Mouse (Mus musculus): ENCODE data around the gene Ranbp17. TPM values are rescaled to one million over a fixed set of nuclear protein-coding genes. Genes with fewer than 3 reads are reported as not detected.

Ranbp17 gene
- polyA plus RNA-seq, 1 experiment from 2014 or later, result 12.3 TPM

GRCm38 (mm10) chr11:33176525-33177245 is 336.9 kb downstream of the Ranbp17 start:
- Histone ChIP-seq H3K27me3 (ENCODE audit: low read depth, poor library complexity, severe bottlenecking) (peaks cover 51% of the 10 kb centered on the region), H3K9me3 (replicated peaks) (no peaks in the 10 kb centered on the region), H3K4me1 (peaks cover 22% of the 10 kb centered on the region), H3K4me3 (no peak overlapping the region), H3K27ac (replicated peaks) (no peak overlapping the region), H3K36me3 (no peaks in the 10 kb centered on the region)
- WGBS, result 32% methylated on average over 20 of the region's 20 CpGs
- DNase-seq (ENCODE audit: low spot score), result peak; percentile 57

GRCm38 (mm10) chr11:33175768-33176167 is 337.8 kb downstream of the Ranbp17 start:
- H3K4me1 ChIP-seq, result peaks cover 15% of the 10 kb centered on the region
- no peaks in the 10 kb centered on the region for H3K36me3 ChIP-seq
- H3K27me3 ChIP-seq (ENCODE audit: low read depth, poor library complexity, severe bottlenecking), result peaks cover 46% of the 10 kb centered on the region
- no peak for DNase-seq (ENCODE audit: low spot score)
- H3K27ac ChIP-seq (replicated peaks), result no peak overlapping the region
- WGBS, result 77% methylated on average over 2 of the region's 3 CpGs
- no peak overlapping the region for H3K4me3 ChIP-seq
- H3K9me3 ChIP-seq (replicated peaks), result no peaks in the 10 kb centered on the region

- peaks cover 4% of the 10 kb centered on the region for H3K27me3 ChIP-seq (ENCODE audit: low read depth, poor library complexity, severe bottlenecking)
- H3K4me1 ChIP-seq, result no peaks in the 10 kb centered on the region
- 13% methylated on average over 9 of the region's 9 CpGs for WGBS
- H3K4me3 ChIP-seq, result no peak overlapping the region
- peak; percentile 63 for DNase-seq (ENCODE audit: low spot score)
- no peaks in the 10 kb centered on the region for H3K9me3 ChIP-seq (replicated peaks)
- H3K36me3 ChIP-seq, result no peaks in the 10 kb centered on the region
- no peak overlapping the region for H3K27ac ChIP-seq (replicated peaks)
Observed at GRCm38 (mm10) chr11:33170489-33170888, 343.1 kb downstream of the Ranbp17 start.

- DNase-seq (ENCODE audit: low spot score), result peak; percentile 100
- Histone ChIP-seq H3K36me3 (peaks cover 33% of the 10 kb centered on the region), H3K27me3 (ENCODE audit: low read depth, poor library complexity, severe bottlenecking) (no peaks in the 10 kb centered on the region), H3K4me3 (peak within 1 kb of the TSS; percentile 96), H3K9me3 (replicated peaks) (no peaks in the 10 kb centered on the region), H3K27ac (replicated peaks) (peak within 1 kb of the TSS; percentile 97), H3K4me1 (peaks cover 31% of the 10 kb centered on the region)
- WGBS, result 3% methylated on average over 48 of the region's 49 CpGs
Observed at GRCm38 (mm10) chr11:33162998-33163506, 350.5 kb downstream of the Ranbp17 start, which contains the start of gene Npm1. Gene Npm1 (minus strand): TSS chr11:33163206.

DNA sequence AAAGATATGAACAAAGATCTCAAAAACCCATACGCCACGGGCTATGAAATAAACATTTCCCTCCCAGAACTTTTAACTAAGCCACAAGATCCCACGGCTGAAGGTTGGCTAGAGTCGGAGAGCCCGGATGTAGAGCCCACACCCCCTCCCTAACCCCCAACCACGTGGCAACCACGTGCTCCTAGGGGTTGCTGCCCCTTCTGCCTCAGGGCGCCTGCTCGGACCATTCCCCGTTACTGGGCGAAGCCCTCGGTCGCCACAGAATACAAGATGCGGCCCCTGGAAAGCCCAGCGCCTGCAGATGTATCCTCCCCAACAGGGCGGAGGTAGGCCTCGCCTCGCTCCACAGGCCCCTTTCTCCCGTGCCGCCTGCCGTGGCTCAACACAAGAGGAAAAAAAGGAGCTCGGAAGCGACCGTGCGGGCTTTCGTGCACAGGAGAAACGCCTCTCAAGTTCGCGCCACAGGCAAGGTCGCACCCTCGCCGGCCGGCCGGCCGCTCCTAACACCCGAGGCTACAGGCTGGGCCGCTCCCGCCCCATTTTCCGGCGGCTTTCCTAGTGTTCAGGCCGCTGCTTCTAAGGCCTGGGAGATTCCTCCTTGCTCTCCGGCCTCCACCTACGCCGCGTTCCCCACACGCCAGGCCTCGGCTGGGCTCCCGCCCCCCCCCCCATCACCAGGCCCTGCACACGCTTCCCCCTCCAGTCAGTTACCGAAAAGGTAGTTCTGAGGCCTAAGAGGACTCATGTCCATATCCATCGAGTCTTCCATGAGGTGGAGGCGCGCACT is 351.1 kb downstream of the Ranbp17 start:
- Histone ChIP-seq H3K27ac (replicated peaks) (peak overlapping the region; percentile 97), H3K27me3 (ENCODE audit: low read depth, poor library complexity, severe bottlenecking) (no peaks in the 10 kb centered on the region), H3K36me3 (peaks cover 40% of the 10 kb centered on the region), H3K4me3 (peak overlapping the region; percentile 96), H3K9me3 (replicated peaks) (no peaks in the 10 kb centered on the region), H3K4me1 (peaks cover 34% of the 10 kb centered on the region)
- WGBS, result 2% methylated on average over 53 of the region's 53 CpGs
- peak; percentile 81 for DNase-seq (ENCODE audit: low spot score)

Other genes with a start within 250 kb of the Ranbp17 start
- gene Gm12117, start 237.0 kb downstream of the Ranbp17 start, polyA plus RNA-seq (2016; fragmentation: Nextera tagmentation; extraction: Ambion mirVana), result not detected in 2 replicates
- 0.86 and 3.3 TPM in 2 replicates for gene Gabrp, start 65.2 kb upstream of the Ranbp17 start, polyA plus RNA-seq (2016; fragmentation: Nextera tagmentation; extraction: Ambion mirVana)
- 0.06 TPM in 1 of 2 replicates, not detected in the other for gene D130052B06Rik, start 85.6 kb upstream of the Ranbp17 start, polyA plus RNA-seq (2016; fragmentation: Nextera tagmentation; extraction: Ambion mirVana)